Mouse (Mus musculus) kidney, postnatal 10 days (tissue): ENCODE results near the gene Ercc2.

ENCODE experiments used
- DNase-seq: peaks from one replicate; pipeline ENCODE4 v3.0.0; 2021; ENCODE audit warnings: mixed read lengths

The Ercc2 gene

DNA sequence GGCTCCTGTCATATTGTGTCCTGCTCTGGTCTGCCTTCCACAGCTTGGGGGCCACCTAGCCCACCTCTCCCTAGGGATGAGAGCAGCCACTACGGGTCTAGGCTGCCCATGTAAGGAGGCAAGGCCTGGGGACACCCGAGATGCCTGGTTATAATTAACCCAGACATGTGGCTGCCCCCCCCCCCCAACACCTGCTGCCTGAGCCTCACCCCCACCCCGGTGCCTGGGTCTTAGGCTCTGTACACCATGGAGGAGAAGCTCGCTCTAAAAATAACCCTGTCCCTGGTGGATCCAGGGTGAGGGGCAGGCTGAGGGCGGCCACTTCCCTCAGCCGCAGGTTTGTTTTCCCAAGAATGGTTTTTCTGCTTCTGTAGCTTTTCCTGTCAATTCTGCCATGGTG is 27.9 kb downstream of the Ercc2 start:
- DNase-seq, result no peak

DNA sequence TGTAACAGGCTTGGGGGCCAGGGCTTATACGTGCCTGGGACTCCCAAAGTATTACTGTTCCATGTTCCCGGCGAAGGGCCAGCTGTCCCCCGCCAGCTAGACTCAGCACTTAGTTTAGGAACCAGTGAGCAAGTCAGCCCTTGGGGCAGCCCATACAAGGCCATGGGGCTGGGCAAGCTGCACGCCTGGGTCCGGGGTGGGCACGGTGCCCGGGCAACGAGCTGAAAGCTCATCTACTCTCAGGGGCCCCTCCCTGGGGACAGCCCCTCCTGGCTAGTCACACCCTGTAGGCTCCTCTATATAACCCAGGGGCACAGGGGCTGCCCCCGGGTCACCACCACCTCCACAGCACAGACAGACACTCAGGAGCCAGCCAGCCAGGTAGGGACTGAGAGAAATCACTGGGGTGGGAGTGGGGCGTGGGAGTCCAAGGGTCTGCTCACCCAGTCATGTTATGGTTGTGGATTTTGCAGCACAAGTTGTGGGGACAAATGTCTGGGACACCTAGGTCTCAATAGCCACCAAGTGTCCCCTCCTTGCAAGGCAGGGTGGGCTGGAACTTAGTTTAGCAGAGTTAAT is 29.0 kb downstream of the Ercc2 start:
- no peak for DNase-seq

DNA sequence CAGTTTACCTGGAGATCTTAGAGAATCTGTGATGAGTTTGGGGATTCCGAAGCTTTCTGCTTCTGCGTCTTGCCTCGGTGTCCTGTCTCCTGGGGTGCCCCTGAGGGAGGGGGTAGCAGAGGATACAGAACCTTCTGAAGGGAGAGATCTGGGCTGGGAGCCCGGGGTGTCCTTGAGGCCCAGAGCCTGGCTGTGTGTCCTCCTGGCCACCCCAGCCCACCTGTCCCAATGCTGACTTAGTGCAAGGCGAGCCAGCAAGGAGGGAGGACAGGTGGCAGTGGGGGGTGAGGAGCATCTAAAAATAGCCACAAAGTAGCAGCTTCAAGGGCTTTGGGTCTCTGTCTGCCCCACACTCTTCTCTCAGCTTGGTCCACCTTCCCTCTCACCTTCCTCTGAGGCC is 30.0 kb downstream of the Ercc2 start:
- no peak for DNase-seq

DNA sequence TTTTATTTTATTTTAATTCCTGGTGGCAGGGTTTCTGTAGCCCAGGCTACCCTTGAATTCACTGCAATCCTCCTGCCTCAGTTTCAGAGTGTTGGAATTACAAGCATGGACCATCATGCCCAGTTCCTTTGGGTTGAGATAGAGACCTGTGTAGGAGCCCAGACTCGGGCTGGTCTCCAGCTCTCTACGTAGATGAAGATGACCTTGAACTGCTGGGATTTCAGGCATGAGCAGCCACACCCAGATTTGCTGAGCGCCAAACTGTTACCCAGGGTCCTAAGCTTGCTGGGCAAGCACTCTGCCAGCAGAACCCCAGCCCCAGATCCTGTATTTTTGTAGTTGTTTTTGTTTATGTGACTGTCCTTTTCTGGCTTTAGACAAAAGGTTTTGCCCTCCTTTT is 31.7 kb downstream of the Ercc2 start:
- no peak for DNase-seq

DNA sequence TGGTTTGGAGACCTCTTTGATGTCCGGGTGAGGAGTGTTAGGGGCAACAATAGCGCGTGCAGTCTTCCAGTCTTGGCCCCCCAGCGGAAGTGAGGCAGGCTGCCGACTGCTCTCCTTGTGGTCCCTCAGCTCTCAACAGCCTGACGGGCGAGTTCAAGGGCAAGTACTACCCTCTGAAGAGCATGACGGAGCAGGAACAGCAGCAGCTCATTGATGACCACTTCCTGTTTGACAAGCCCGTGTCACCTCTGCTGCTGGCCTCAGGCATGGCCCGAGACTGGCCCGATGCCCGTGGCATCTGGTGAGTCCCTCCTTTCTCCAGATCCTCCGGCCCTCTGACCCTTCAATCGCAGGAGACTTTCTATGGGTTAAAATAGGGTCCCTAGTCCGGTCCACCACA is 34.8 kb downstream of the Ercc2 start:
- DNase-seq, result no peak

DNA sequence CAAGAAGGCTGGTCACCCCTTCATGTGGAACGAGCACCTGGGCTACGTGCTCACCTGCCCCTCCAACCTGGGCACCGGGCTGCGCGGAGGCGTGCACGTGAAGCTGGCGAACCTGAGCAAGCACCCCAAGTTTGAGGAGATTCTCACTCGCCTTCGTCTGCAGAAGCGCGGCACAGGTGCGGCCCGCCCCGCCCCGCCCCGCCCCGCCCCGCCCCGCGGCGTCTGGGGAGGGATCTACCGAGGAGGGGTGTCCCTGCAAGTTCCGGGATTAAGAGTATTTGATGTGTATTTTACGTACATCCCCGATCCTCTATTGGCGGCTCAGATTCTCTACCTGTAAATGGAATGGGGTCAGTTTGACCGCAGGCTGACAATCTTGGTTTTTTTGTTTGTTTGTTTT is 38.3 kb downstream of the Ercc2 start:
- DNase-seq, result no peak

DNA sequence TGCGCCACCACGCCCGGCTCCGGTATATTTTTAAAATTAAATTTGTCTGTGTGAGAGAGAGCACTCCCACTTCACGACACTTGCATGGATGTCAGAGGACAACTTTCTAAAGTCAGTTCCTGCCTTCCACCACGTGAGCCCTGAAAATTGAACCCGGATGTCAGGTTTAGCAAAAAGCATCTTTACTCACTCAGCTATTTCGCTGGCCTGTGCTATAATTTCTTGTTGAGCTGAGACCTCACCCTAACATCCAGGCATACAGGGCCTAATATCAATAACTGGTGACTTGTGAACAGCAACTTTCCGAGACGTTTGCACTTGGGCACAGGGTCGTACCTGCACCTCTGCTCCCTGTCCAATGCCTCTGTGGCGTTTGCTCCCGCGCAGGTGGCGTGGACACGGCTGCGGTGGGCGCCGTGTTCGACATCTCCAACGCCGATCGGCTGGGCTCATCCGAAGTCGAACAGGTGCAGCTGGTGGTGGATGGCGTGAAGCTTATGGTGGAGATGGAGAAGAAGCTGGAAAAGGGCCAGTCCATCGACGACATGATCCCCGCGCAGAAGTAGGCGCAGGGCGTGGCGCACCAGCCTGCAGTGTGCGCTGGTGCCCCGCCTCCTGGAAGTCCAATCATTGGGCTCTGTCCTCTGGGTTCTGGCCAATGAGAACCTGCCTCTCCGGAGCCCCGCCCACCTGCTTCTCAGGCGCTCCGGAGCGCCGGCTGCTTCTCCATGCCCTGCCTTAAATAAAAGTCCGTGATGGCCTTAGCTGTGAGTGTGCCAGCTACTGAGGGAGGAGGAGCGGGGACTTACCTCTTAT is 39.2 kb downstream of the Ercc2 start:
- DNase-seq, result peak; percentile 93

DNA sequence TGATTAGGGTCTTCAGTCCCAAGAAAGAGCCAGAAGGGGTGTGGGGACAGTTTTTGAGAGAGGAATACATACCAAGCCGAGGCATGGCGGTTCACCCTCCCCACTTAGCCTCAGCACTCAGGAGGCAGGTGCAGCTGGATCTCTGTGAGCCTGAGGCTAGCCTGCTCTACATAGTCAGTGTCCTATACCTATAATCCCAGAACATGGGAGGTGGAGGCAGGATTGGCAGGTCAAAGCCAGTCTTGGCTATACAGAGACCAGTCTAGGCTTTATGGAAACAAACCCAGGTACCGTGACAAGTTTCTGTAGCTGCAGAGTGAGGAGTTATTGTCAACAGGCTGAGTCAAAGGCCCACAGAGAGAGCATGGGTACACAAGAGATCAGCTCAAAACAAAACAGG is 41.3 kb downstream of the Ercc2 start:
- no peak for DNase-seq

DNA sequence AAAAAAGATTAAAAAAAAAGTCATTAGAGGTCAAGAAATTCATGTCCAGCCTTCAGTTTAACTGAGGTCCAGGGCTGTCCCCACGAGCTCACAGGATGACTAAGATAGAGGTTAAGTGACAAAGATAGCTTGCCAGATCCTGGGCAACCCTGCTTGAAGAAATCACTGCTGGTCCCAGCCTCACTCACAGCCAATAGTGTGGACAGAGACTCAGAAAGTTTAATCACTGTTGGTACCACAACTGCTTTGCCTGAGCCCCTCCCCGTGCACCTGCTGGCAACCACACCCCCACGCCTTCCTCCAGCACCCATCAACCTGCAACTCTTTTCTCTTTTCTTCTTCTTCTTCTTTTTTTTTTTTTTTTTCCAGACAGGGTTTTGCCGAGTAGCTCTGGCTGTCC is 42.2 kb downstream of the Ercc2 start:
- DNase-seq, result no peak

DNA sequence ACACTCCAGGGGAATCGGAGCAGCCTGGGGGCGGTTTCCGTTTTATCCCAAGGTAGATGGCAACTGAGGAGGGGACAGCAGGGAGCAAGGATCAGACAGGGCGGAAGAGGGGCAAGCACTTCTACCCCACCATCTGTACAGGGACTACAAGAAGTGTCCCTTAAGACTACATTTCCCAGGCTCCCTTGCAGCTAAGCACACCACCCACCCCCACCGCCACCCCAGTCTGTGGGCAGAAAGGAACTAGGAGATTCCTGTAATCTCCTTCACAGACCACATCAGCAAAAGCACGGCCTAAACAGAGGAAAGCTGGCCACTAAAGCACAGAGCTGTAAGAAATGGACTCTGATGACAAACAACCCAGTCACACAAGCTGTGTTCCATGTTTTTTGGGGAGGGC is 44.5 kb downstream of the Ercc2 start:
- no peak for DNase-seq

DNA sequence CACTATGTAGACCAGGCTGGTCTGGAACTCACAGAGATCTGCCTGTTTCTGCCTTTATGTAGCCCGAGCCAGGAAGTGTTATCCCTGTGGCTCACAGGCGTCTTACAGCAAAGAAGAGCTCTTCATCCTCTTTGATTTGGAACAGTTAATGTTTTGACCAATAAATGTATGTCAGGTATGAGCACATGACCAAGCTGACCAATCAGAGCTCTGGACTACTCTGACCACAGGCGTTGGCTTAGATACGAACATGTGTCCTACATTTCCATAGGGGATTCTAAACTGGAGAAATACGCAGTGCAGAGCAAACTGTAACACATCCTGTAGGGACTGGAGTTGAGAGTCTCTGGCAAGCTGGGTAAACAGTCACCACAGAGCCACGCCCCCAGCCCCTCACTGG is 45.1 kb downstream of the Ercc2 start:
- DNase-seq, result no peak

DNA sequence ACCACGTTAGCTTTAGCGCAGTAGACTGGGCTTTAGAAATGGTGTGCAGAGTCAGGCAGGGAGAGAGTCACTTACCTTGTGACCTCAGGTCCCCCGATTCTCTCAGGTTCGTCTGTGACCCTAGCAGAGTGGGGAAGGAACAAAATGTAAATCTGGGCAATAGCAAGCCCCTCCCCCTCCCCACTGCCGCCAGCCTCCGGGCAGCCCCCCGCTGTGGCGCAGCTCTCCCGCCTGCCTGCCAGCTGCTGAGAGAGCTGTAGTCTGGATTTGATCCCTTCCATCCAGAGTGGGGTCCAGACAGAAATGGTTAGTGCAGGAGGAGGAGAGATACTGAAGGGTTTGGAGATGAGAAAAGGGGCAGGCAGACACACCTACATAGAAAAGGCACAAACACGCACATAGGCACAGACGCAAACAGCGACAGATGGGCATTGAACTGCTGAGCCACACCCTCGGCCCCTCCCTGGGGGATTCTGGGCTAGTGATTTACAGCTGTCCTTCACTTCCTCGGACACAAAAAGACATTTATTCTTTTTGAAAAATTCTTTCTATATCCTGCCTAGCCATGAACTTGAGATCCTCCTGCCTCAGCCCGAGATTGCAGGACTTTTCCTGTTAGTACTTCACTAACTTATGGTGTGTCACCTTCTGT is 46.3 kb downstream of the Ercc2 start:
- DNase-seq, result no peak

DNA sequence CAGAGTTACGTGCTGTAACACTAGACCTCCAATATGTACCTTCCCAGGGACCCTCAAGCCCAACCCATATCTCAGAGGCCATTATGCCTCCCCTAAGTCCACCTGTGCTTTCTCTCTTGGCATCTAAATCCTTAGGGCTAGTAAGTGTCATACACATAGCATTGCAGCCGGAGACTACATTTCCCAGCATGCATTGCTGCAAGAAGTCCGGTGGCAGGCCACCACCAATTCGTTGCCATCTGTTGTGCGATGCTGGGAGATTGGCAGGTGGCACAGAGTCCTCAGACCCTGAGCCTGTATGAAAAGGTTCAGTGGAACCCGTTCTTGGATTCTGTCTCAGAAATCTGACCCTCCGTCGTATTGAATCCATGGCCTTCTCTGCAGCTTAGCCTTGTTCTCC is 47.9 kb downstream of the Ercc2 start:
- DNase-seq, result no peak

DNA sequence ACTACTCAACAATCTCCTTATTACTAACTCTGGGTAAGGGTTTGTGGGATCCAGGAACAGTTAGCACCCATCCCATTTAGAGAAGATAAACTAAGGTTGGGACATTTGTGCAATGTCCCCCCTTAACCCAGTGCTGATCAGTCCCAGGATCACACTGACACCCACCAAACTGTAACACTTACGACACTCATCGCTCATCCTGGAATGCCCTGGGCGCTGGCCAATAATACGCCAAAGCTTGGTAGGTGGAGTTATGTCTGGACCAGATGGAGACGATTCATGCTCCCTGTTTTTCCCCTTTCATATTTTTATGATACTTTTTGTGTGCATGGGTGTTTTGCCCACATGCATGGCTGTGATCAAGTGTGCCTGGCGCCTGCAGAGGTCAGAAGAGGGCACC is 48.6 kb downstream of the Ercc2 start:
- no peak for DNase-seq

DNA sequence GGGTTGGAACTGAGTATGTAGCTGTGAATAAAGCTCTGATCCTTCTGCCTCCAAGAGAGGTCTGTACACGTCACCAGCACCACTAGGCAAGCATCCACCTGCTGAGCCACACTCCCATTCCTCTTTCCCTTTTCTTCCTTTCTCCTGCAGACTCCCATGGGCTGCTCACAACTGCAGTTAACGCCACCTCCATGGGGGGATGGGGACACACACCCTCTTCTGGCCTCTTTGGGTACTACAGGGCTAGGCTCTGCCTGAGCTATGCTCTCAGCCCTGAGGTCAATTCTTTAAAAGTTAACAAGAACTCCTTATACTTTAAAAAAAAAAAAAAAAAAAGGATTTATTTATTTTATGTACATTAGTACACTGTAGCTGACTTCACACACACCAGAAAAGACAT is 50.7 kb downstream of the Ercc2 start:
- DNase-seq, result no peak

DNA sequence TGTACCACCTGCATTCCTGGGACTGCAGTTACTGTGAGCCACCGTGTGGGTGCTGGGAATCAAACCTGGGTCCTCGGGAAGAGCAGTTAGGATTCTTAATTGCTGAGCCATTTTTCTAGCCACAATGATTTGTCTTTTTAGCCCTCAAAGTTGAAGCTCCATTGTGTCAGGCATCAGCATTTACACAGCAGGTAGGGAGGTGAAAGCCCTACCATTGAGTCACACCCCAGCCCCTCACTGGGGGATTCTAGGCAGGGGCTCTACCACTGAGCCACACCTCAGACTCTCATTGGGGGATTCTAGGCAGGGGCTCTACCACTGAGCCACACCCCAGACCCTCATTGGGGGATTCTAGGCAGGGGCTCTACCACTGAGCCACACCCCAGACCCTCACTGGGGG is 54.5 kb downstream of the Ercc2 start:
- DNase-seq, result no peak

DNA sequence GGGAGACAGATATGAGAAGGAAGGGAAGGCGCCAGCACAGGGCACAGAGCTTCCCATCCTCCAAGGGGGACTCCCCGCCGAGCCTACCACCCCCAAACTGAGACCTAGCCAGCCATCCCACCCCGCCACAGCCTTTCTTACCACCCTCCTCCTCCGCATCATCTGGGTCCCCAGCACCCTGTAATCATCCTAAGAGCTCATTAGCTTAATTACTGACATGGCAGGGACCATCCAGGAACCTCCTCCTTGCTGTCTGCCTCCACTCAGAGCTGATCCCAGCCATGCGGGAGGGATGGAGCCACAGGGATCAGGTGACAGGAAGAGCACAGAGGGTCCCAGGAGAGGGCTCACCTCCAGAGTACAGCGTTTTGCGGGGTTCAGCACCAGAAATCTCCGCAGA is 55.2 kb downstream of the Ercc2 start:
- no peak for DNase-seq

DNA sequence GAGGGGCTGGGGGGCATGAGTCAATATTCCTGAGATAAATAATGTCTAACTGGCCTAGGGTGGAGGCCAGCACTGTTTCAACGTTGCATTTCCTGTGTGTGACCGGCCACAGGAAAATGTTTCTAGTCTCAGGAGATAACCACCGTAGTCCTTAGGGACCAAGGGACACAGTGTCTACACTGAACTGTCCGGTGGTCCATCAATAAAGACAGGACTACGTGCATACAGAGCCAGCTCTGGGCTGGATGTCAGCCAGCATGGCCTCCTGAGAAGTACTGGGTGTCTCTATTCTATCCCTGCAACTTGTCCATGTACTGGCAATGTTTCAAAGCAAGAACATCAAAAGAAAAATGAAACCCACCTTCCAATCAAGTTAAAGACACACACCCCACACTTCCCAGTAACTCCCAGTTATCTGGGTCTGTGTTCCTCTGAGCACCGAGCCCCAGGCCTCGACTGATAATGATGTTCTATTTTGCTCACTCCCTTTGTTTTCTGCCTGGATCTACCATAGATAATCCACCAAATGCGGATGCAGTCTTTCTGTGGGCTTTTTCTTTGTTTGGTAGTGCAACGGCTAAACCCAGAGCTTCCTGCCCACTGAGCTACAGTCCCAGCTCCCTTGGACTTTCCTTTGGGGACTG is 59.8 kb downstream of the Ercc2 start:
- no peak for DNase-seq

DNA sequence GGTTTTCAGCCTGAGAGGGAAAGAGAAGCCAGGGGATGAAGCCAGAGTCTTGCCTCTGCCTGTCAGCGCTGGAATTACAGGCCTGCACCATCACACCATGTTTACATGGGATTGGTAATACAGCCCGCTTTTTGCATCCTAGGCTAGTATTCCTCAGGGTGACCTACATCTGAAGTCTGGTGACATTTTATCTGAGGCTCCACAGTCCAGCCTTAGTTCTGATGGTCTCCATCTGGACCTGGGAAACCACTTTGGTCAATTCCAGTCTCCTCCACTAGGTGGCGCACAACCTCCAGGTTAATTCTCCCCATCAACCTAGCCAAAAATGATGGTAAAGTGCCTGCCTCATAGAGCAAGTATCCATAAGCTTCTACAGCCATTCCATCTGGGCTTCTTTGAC is 61.5 kb downstream of the Ercc2 start:
- DNase-seq, result peak; percentile 93

DNA sequence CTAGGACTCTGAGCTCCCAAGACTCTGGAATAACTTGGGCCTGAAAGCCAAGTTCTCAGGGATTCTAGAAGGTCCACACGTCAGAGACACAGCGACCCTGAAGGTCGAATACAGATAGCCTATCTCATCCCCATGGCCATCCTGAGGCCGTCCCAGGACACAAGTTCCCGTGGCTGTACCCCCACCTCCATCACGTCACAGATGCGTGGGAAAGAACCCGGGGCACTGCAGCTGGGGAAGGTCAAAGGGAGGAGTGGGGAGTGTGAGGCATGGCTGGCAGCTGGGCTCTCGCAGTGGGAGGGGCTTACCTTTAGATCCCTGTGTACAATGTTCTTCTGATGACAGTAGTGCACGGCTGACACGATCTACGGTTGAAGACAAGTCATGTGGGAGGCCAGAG is 63.0 kb downstream of the Ercc2 start:
- DNase-seq, result no peak
